Mouse (Mus musculus): ENCODE measurements around the gene Lcn8. TPM values are rescaled to one million over a fixed set of nuclear protein-coding genes. Genes with fewer than 3 reads are reported as not detected.

Lcn8 gene
- 0.16 and 0.22 TPM in 2 replicates for polyA plus RNA-seq (2015; fragmentation: Nextera tagmentation; extraction: Ambion mirVana)

DNA sequence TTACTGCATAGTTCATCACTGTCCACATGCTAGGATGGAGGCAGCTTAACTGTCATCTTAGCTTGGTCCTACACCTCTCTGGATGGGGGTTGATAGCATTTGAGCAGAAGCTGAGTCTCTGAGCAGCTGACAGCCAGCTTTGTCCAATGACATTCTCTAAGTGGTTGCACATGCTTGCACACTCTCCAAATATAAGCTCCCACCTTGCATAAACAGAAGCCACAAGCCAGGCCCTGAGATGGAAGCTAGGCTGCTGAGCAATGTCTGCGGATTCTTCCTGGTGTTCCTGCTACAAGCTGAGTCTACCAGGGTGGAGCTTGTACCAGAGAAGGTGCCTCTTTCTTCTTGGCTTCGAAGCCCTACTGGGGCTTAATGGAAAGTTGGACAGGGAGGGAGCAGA lies at the start of gene Lcn8:
Gene Lcn8, plus strand, starts transcription at position 219 of the 400 bp plus-strand sequence.
- no peak within 1 kb of the TSS for H3K4me2 ChIP-seq (replicated peaks; ENCODE audit: low read depth)
- H3K9ac ChIP-seq (ENCODE audit: low read length): no peak within 1 kb of the TSS
- H3K27me3 ChIP-seq (ENCODE audit: control insufficient read depth, insufficient read depth, low read length): no peaks in the 10 kb centered on the region
- ATAC-seq (ENCODE audit: low FRiP score, low TSS enrichment) (peak; percentile 59; the same call in 1 of the 2 replicates), DNase-seq (ENCODE audit: low spot score) (no peak)
- H3K4me3 ChIP-seq (ENCODE audit: low read depth, low read length): no peak within 1 kb of the TSS
- WGBS: 72% methylated on average over 2 of the region's 2 CpGs
- TF ChIP-seq CTCF (IDR thresholded peaks at IDR 0.05; ENCODE audit: low read depth) (no peak), EP300 (optimal IDR thresholded peaks at IDR 0.05) (no peak)
- no peaks in the 10 kb centered on the region for H3K36me3 ChIP-seq (ENCODE audit: control insufficient read depth, insufficient read depth, low read length)
- no peak within 1 kb of the TSS for H3K27ac ChIP-seq (replicated peaks)
- H3K9me3 ChIP-seq (ENCODE audit: control insufficient read depth, low read length): no peaks in the 10 kb centered on the region
- H3K4me1 ChIP-seq (replicated peaks; ENCODE audit: control insufficient read depth, insufficient read depth): no peaks in the 10 kb centered on the region

DNA sequence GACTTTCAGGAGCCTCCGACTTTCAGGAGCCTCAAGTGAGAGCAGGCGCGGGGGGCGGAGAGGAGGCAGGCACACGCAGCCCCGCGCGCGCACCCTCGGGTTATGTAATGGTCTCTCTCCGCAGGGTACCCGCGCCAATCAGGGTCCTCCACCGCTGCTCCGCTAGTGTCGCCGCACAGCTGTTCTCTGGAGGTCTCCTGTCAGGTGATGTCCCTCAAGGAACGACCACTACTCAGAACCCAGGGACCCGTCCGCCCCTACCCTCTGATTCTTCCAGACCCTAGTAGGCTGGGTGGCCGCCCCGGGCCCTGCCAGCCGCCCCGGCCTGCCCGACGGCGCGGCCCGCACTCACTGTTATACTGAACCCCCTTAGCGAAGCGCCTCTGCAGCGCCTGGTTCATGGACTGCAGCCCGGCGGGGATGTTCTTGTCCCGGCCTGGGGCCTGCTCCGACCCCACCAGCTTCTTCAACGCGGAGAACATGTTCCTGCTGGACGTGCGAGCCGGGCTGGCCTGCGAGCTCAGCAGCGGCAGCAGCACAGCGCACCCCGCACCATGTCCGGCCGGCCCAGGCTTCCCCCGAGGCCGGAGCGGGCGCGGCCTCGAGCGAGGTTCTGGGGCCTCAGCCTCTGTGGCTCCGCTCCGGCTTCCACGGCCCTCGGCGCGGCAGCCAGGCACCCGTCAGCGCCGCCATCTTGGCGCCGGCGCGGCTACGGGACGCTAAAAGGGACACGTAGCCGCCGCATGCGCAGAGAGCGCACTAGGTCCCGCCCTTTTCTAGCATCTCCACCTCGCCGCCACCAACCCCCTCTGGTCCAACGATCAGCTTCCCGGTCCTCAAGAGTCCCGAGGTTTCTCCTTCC lies 44.9 kb upstream of the Lcn8 start, which contains the start of gene Rabl6:
Gene Rabl6, minus strand, starts transcription at position 761 of the 862 bp plus-strand sequence.
- Histone ChIP-seq H3K27ac (replicated peaks) (peak within 1 kb of the TSS; percentile 96), H3K4me2 (replicated peaks; ENCODE audit: low read depth) (peak within 1 kb of the TSS; percentile 68), H3K36me3 (ENCODE audit: control insufficient read depth, insufficient read depth, low read length) (no peaks in the 10 kb centered on the region), H3K4me3 (ENCODE audit: low read depth, low read length) (peak within 1 kb of the TSS; percentile 99), H3K27me3 (ENCODE audit: control insufficient read depth, insufficient read depth, low read length) (no peaks in the 10 kb centered on the region), H3K9me3 (ENCODE audit: control insufficient read depth, low read length) (no peaks in the 10 kb centered on the region), H3K9ac (ENCODE audit: low read length) (peak within 1 kb of the TSS; percentile 98), H3K4me1 (replicated peaks; ENCODE audit: control insufficient read depth, insufficient read depth) (peaks cover 9% of the 10 kb centered on the region; the same call in 1 of the 2 replicates)
- WGBS: 1% methylated on average over 78 of the region's 80 CpGs
- no peak for TF ChIP-seq EP300 (optimal IDR thresholded peaks at IDR 0.05)
- TF ChIP-seq CTCF (IDR thresholded peaks at IDR 0.05; ENCODE audit: low read depth): no peak
- ATAC-seq (ENCODE audit: low FRiP score, low TSS enrichment): peak; percentile 91
- peak; percentile 87 for DNase-seq (ENCODE audit: low spot score)

DNA sequence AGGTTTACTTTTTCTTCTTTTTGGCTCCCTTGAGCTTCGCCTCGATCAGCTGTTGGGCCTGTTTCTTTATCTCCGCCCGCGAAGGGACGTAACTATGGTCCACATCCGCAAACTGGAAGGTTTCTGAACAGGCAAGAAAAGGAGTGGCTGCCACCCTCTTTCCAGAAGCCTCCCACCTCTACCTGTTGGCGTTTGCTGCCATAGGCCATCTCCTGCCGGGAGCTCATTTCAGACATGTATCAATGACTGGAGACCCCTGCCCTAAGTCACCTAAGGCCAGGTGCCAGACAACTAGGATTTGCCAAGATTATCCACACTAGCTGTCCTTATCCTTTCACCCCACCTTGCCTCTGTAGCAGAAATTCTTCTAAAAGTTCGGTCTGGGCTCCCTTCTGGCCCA lies 44.2 kb upstream of the Lcn8 start:
- peak; percentile 31; the same call in 1 of the 2 replicates for ATAC-seq (ENCODE audit: low FRiP score, low TSS enrichment)
- H3K9ac ChIP-seq (ENCODE audit: low read length): no peak overlapping the region
- H3K27ac ChIP-seq (replicated peaks): 0 out of 2 replicates have a peak overlapping the region, but pooled peaks have one; percentile 50
- peaks cover 9% of the 10 kb centered on the region; the same call in 1 of the 2 replicates for H3K4me1 ChIP-seq (replicated peaks; ENCODE audit: control insufficient read depth, insufficient read depth)
- H3K27me3 ChIP-seq (ENCODE audit: control insufficient read depth, insufficient read depth, low read length): no peaks in the 10 kb centered on the region
- peak overlapping the region; percentile 99 for H3K4me3 ChIP-seq (ENCODE audit: low read depth, low read length)
- TF ChIP-seq EP300 (optimal IDR thresholded peaks at IDR 0.05) (no peak), CTCF (IDR thresholded peaks at IDR 0.05; ENCODE audit: low read depth) (no peak)
- H3K9me3 ChIP-seq (ENCODE audit: control insufficient read depth, low read length): no peaks in the 10 kb centered on the region
- WGBS: 53% methylated on average over 10 of the region's 10 CpGs
- H3K36me3 ChIP-seq (ENCODE audit: control insufficient read depth, insufficient read depth, low read length): no peaks in the 10 kb centered on the region
- H3K4me2 ChIP-seq (replicated peaks; ENCODE audit: low read depth): peak overlapping the region; percentile 50
- no peak for DNase-seq (ENCODE audit: low spot score)

DNA sequence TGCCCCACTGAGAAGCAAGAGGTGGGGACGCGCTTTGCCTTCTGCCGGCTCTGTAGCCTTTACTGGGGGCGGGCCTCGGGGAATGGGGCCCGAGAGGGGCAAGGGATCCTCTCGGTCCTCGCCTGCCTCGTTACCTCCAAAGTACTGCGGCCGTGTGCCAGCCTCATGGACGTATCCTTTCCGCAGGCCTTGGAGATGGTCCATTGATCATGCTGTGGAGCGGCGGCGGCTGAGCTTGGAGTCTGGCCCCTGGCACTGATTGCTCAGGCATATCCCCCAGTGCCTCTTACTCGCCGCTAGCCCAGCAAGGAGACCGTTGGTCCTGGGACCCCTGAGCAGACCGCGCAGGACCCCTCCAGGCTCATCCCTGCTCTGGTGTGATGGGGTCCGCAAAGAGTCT lies 36.5 kb upstream of the Lcn8 start:
- TF ChIP-seq CTCF (IDR thresholded peaks at IDR 0.05; ENCODE audit: low read depth) (no peak), EP300 (optimal IDR thresholded peaks at IDR 0.05) (no peak)
- H3K4me3 ChIP-seq (ENCODE audit: low read depth, low read length): peak overlapping the region; percentile 17; the same call in 1 of the 2 replicates
- no peaks in the 10 kb centered on the region for H3K4me1 ChIP-seq (replicated peaks; ENCODE audit: control insufficient read depth, insufficient read depth)
- H3K27me3 ChIP-seq (ENCODE audit: control insufficient read depth, insufficient read depth, low read length): no peaks in the 10 kb centered on the region
- DNase-seq (ENCODE audit: low spot score) (no peak), ATAC-seq (ENCODE audit: low FRiP score, low TSS enrichment) (no peak)
- no peak overlapping the region for H3K9ac ChIP-seq (ENCODE audit: low read length)
- peak overlapping the region; percentile 23 for H3K4me2 ChIP-seq (replicated peaks; ENCODE audit: low read depth)
- 15% methylated on average over 22 of the region's 22 CpGs for WGBS
- no peaks in the 10 kb centered on the region for H3K36me3 ChIP-seq (ENCODE audit: control insufficient read depth, insufficient read depth, low read length)
- H3K27ac ChIP-seq (replicated peaks): no peak overlapping the region
- H3K9me3 ChIP-seq (ENCODE audit: control insufficient read depth, low read length): no peaks in the 10 kb centered on the region

DNA sequence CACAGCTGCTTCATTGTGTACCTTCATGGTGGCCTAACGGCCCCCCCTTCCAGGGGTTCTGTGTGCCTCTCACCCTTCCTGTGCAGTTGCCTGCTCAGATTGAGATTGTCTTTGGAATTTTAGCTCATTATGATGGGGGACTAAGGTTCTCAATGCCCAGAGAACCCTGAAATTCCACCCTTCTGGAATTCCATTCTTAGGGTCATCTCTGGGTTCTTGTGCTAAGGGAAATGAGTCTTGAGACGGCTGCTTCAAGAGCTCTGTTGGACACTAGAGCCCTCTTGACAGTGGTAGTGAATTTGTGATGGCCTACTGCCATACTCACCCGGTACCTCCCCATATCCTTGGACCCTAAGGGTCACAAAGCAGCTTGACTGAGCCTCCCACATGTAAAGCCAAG lies 35.3 kb upstream of the Lcn8 start, which contains the start of gene Ccdc183:
Gene Ccdc183, minus strand, starts transcription at position 101 of the 400 bp plus-strand sequence.
- no peak within 1 kb of the TSS for H3K9ac ChIP-seq (ENCODE audit: low read length)
- no peak within 1 kb of the TSS for H3K4me2 ChIP-seq (replicated peaks; ENCODE audit: low read depth)
- no peak within 1 kb of the TSS for H3K4me3 ChIP-seq (ENCODE audit: low read depth, low read length)

DNA sequence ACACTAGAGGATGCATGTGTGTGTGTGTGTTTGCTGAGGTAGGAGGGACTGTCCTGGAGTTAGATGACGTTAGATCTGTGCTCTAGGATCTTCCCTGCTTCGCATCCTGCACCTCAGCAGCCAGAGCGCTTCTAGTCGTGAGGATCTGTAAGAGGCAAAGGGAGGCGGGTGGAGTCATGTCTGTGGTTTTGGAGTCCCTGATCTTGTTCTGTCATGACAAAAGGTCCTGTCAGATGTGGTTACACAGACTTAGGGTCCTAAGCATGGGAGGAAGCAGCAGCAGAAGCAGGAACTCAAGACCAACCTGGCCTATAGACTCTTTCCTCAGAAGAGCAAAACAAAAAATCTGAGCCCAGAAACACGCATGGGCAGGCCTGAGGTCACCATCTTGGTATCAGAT lies 32.5 kb upstream of the Lcn8 start:
- no peak overlapping the region for H3K4me2 ChIP-seq (replicated peaks; ENCODE audit: low read depth)
- H3K27ac ChIP-seq (replicated peaks): no peak overlapping the region
- H3K4me1 ChIP-seq (replicated peaks; ENCODE audit: control insufficient read depth, insufficient read depth): no peaks in the 10 kb centered on the region
- no peaks in the 10 kb centered on the region for H3K27me3 ChIP-seq (ENCODE audit: control insufficient read depth, insufficient read depth, low read length)
- no peaks in the 10 kb centered on the region for H3K9me3 ChIP-seq (ENCODE audit: control insufficient read depth, low read length)
- no peak overlapping the region for H3K9ac ChIP-seq (ENCODE audit: low read length)
- DNase-seq (ENCODE audit: low spot score) (no peak), ATAC-seq (ENCODE audit: low FRiP score, low TSS enrichment) (no peak)
- 74% methylated on average over 6 of the region's 6 CpGs for WGBS
- TF ChIP-seq EP300 (optimal IDR thresholded peaks at IDR 0.05): no peak
- no peak for TF ChIP-seq CTCF (IDR thresholded peaks at IDR 0.05; ENCODE audit: low read depth)
- H3K36me3 ChIP-seq (ENCODE audit: control insufficient read depth, insufficient read depth, low read length): no peaks in the 10 kb centered on the region
- no peak overlapping the region for H3K4me3 ChIP-seq (ENCODE audit: low read depth, low read length)

More for the DNA sequence above, 35.3 kb upstream of the Lcn8 start, which contains the start of gene Ccdc183:
- ATAC-seq (ENCODE audit: low FRiP score, low TSS enrichment) (no peak), DNase-seq (ENCODE audit: low spot score) (no peak)
- 76% methylated on average over 3 of the region's 3 CpGs for WGBS
- Histone ChIP-seq H3K27me3 (ENCODE audit: control insufficient read depth, insufficient read depth, low read length) (no peaks in the 10 kb centered on the region), H3K4me1 (replicated peaks; ENCODE audit: control insufficient read depth, insufficient read depth) (no peaks in the 10 kb centered on the region), H3K36me3 (ENCODE audit: control insufficient read depth, insufficient read depth, low read length) (no peaks in the 10 kb centered on the region), H3K27ac (replicated peaks) (no peak within 1 kb of the TSS), H3K9me3 (ENCODE audit: control insufficient read depth, low read length) (no peaks in the 10 kb centered on the region)
- no peak for TF ChIP-seq EP300 (optimal IDR thresholded peaks at IDR 0.05)
- no peak for TF ChIP-seq CTCF (IDR thresholded peaks at IDR 0.05; ENCODE audit: low read depth)

Measured in stomach, postnatal 0 days (tissue).